Mouse (Mus musculus) megakaryocyte, embryonic 14.5 days (primary cell): ENCODE results near the gene Msl1.

Source experiments
- FLI1 ChIP-seq: IDR thresholded peaks from 2 replicates; pipeline ENCODE4 v1.6.1; 2012; ENCODE audit warnings: low read length, inconsistent platforms, mixed read lengths
- GATA1 ChIP-seq: IDR thresholded peaks from 3 replicates; pipeline ENCODE4 v1.6.1; 2012; ENCODE audit warnings: mixed read lengths, low read length, inconsistent platforms, borderline replicate concordance

DNA sequence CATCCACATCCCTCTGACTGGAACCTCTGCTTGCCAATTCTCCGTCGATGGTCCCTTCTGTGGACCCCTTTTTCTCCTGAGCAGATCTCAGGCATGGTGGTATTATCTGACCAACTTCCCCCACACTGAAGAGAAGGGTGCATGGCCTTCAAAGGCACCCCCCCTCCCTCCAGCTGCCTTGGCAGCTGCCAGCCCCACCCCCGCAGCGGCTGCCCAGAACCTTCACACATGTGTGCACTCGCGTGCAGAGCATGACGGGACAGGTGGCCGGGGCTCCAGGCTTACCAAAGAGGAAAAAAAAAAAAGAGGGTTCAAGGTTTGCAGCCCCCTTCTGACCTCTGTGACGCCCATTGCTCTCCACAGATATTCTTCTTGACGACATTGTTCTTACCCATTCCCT lies 44.6 kb downstream of the Msl1 start:
- TF ChIP-seq GATA1 (no peak), FLI1 (no peak)
